Mouse (Mus musculus): ENCODE results near the gene Mbnl2. TPM values are rescaled to one million over a fixed set of nuclear protein-coding genes. Genes with fewer than 3 reads are reported as not detected.
"Not testable (repeated sequence)": the region's sequence is repeated elsewhere in the genome, so short reads cannot be mapped to it uniquely, and the experiment has no call there.

Mbnl2 gene
- polyA plus RNA-seq, 1 experiment from 2014 or later = 129 TPM

DNA sequence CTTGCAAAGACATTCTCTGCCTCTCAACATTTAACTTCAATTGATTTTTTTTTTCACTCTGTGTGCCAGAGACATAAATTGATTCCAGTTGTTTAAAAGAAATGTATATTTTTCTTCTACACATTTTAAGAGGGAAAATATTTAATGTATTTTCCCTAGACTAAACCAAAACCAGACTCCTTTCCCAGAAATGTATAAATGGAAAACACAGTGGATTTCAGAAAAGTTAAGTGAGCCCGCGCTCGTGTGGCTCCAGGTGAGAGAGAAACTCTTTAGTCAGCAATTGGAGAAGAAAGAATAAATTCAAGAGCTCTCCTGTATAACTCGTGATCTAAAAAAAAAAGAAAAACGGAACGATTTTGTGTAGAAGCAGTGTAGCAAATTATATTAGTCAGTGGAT lies 79.1 kb downstream of the Mbnl2 start:
- H3K9ac ChIP-seq (ENCODE audit: low read length) = peak overlapping the region; percentile 30; the same call in 1 of the 2 replicates
- peak overlapping the region; percentile 59 for H3K4me2 ChIP-seq (ENCODE audit: low read length)
- H3K36me3 ChIP-seq (ENCODE audit: control insufficient read depth, insufficient read depth, low read length) = peaks cover 5% of the 10 kb centered on the region; the same call in 1 of the 2 replicates
- H3K27me3 ChIP-seq (ENCODE audit: control insufficient read depth, insufficient read depth, low read length) = no peaks in the 10 kb centered on the region
- no peak for ATAC-seq (ENCODE audit: insufficient number of reproducible peaks, insufficient read depth, low FRiP score, low read depth)
- H3K4me1 ChIP-seq (ENCODE audit: control insufficient read depth in 2 of 2, insufficient read depth in 2 of 2, low read length in 2 of 2) = peaks cover 27 to 55% of the 10 kb centered on the region in 2 experiments
- H3K4me3 ChIP-seq (ENCODE audit: control insufficient read depth in 1 of 2, insufficient read depth in 1 of 2, low read depth in 1 of 2, low read length in 2 of 2) = no peak overlapping the region
- WGBS = 64% methylated on average over 6 of the region's 6 CpGs
- peak overlapping the region; percentile 25 to 94; a peak in 3 of 4 replicates for H3K27ac ChIP-seq (replicated peaks in 1 of 2; ENCODE audit: control insufficient read depth in 1 of 2, insufficient read depth in 1 of 2, low read depth in 2 of 2, low read length in 2 of 2)
- no peaks in the 10 kb centered on the region for H3K9me3 ChIP-seq (ENCODE audit: control insufficient read depth, low read length)

GRCm38 (mm10) chr14:120355040-120355741 lies 79.7 kb downstream of the Mbnl2 start:
- WGBS = 8% methylated on average over 14 of the region's 14 CpGs

GRCm38 (mm10) chr14:120355742-120356440 lies 80.4 kb downstream of the Mbnl2 start:
- H3K36me3 ChIP-seq (ENCODE audit: control insufficient read depth, insufficient read depth, low read length) = peaks cover 5% of the 10 kb centered on the region; the same call in 1 of the 2 replicates
- H3K9me3 ChIP-seq (ENCODE audit: control insufficient read depth, low read length) = no peaks in the 10 kb centered on the region
- ATAC-seq (ENCODE audit: insufficient number of reproducible peaks, insufficient read depth, low FRiP score, low read depth) = no peak
- peak overlapping the region; percentile 92 to 94 for H3K27ac ChIP-seq (replicated peaks in 1 of 2; ENCODE audit: control insufficient read depth in 1 of 2, insufficient read depth in 1 of 2, low read depth in 2 of 2, low read length in 2 of 2)
- no peak overlapping the region for H3K4me3 ChIP-seq (ENCODE audit: control insufficient read depth in 1 of 2, insufficient read depth in 1 of 2, low read depth in 1 of 2, low read length in 2 of 2)
- peak overlapping the region; percentile 59 for H3K4me2 ChIP-seq (ENCODE audit: low read length)
- H3K9ac ChIP-seq (ENCODE audit: low read length) = 0 out of 2 replicates have a peak overlapping the region, but pooled peaks have one; percentile 1
- peaks cover 27 to 52% of the 10 kb centered on the region in 2 experiments for H3K4me1 ChIP-seq (ENCODE audit: control insufficient read depth in 2 of 2, insufficient read depth in 2 of 2, low read length in 2 of 2)
- H3K27me3 ChIP-seq (ENCODE audit: control insufficient read depth, insufficient read depth, low read length) = no peaks in the 10 kb centered on the region
- WGBS = 62% methylated on average over 10 of the region's 10 CpGs

More at GRCm38 (mm10) chr14:120355040-120355741, 79.7 kb downstream of the Mbnl2 start:
- H3K27me3 ChIP-seq (ENCODE audit: control insufficient read depth, insufficient read depth, low read length) = no peaks in the 10 kb centered on the region
- H3K27ac ChIP-seq (replicated peaks in 1 of 2; ENCODE audit: control insufficient read depth in 1 of 2, insufficient read depth in 1 of 2, low read depth in 2 of 2, low read length in 2 of 2) = peak overlapping the region; percentile 92 to 94
- peak overlapping the region; percentile 59 for H3K4me2 ChIP-seq (ENCODE audit: low read length)
- H3K9me3 ChIP-seq (ENCODE audit: control insufficient read depth, low read length) = no peaks in the 10 kb centered on the region
- peak overlapping the region; percentile 68 for H3K9ac ChIP-seq (ENCODE audit: low read length)
- peak overlapping the region in 1 of 2 experiments; percentile 10; a peak in 2 of 4 replicates for H3K4me3 ChIP-seq (ENCODE audit: control insufficient read depth in 1 of 2, insufficient read depth in 1 of 2, low read depth in 1 of 2, low read length in 2 of 2)
- peaks cover 5% of the 10 kb centered on the region; the same call in 1 of the 2 replicates for H3K36me3 ChIP-seq (ENCODE audit: control insufficient read depth, insufficient read depth, low read length)
- peak; percentile 78 for ATAC-seq (ENCODE audit: insufficient number of reproducible peaks, insufficient read depth, low FRiP score, low read depth)
- peaks cover 27 to 52% of the 10 kb centered on the region in 2 experiments for H3K4me1 ChIP-seq (ENCODE audit: control insufficient read depth in 2 of 2, insufficient read depth in 2 of 2, low read length in 2 of 2)

GRCm38 (mm10) chr14:120357321-120358070 lies 82.0 kb downstream of the Mbnl2 start:
- H3K27ac ChIP-seq (replicated peaks in 1 of 2; ENCODE audit: control insufficient read depth in 1 of 2, insufficient read depth in 1 of 2, low read depth in 2 of 2, low read length in 2 of 2) = no peak overlapping the region
- H3K4me1 ChIP-seq (ENCODE audit: control insufficient read depth in 2 of 2, insufficient read depth in 2 of 2, low read length in 2 of 2) = peaks cover 24 to 42% of the 10 kb centered on the region in 2 experiments
- H3K4me3 ChIP-seq (ENCODE audit: control insufficient read depth in 1 of 2, insufficient read depth in 1 of 2, low read depth in 1 of 2, low read length in 2 of 2) = no peak overlapping the region
- H3K27me3 ChIP-seq (ENCODE audit: control insufficient read depth, insufficient read depth, low read length) = no peaks in the 10 kb centered on the region
- WGBS = 95% methylated on average over 18 of the region's 19 CpGs
- no peaks in the 10 kb centered on the region for H3K9me3 ChIP-seq (ENCODE audit: control insufficient read depth, low read length)
- H3K36me3 ChIP-seq (ENCODE audit: control insufficient read depth, insufficient read depth, low read length) = peaks cover 5% of the 10 kb centered on the region; the same call in 1 of the 2 replicates
- no peak overlapping the region for H3K4me2 ChIP-seq (ENCODE audit: low read length)
- no peak overlapping the region for H3K9ac ChIP-seq (ENCODE audit: low read length)
- no peak for ATAC-seq (ENCODE audit: insufficient number of reproducible peaks, insufficient read depth, low FRiP score, low read depth)

- 94% methylated on average over 8 of the region's 8 CpGs for WGBS
- not testable (repeated sequence) for ATAC-seq (ENCODE audit: insufficient number of reproducible peaks, insufficient read depth, low FRiP score, low read depth)
These were observed 84.1 kb downstream of the Mbnl2 start for GRCm38 (mm10) chr14:120359608-120360007.

GRCm38 (mm10) chr14:120361121-120361520 lies 85.7 kb downstream of the Mbnl2 start:
- no peak for ATAC-seq (ENCODE audit: insufficient number of reproducible peaks, insufficient read depth, low FRiP score, low read depth)
- Histone ChIP-seq H3K4me1 (ENCODE audit: control insufficient read depth in 2 of 2, insufficient read depth in 2 of 2, low read length in 2 of 2) (peaks cover 13 to 16% of the 10 kb centered on the region in 2 experiments), H3K27ac (replicated peaks in 1 of 2; ENCODE audit: control insufficient read depth in 1 of 2, insufficient read depth in 1 of 2, low read depth in 2 of 2, low read length in 2 of 2) (no peak overlapping the region), H3K4me2 (ENCODE audit: low read length) (no peak overlapping the region), H3K9me3 (ENCODE audit: control insufficient read depth, low read length) (no peaks in the 10 kb centered on the region), H3K4me3 (ENCODE audit: control insufficient read depth in 1 of 2, insufficient read depth in 1 of 2, low read depth in 1 of 2, low read length in 2 of 2) (no peak overlapping the region), H3K27me3 (ENCODE audit: control insufficient read depth, insufficient read depth, low read length) (no peaks in the 10 kb centered on the region), H3K36me3 (ENCODE audit: control insufficient read depth, insufficient read depth, low read length) (peaks cover 5% of the 10 kb centered on the region; the same call in 1 of the 2 replicates), H3K9ac (ENCODE audit: low read length) (no peak overlapping the region)
- WGBS = 90% methylated on average over 6 of the region's 6 CpGs

More at GRCm38 (mm10) chr14:120359608-120360007, 84.1 kb downstream of the Mbnl2 start:
- not testable (repeated sequence) for H3K4me2 ChIP-seq (ENCODE audit: low read length); H3K36me3 ChIP-seq (ENCODE audit: control insufficient read depth, insufficient read depth, low read length); H3K4me3 ChIP-seq (ENCODE audit: control insufficient read depth in 1 of 2, insufficient read depth in 1 of 2, low read depth in 1 of 2, low read length in 2 of 2); H3K9me3 ChIP-seq (ENCODE audit: control insufficient read depth, low read length); H3K27ac ChIP-seq (replicated peaks in 1 of 2; ENCODE audit: control insufficient read depth in 1 of 2, insufficient read depth in 1 of 2, low read depth in 2 of 2, low read length in 2 of 2); H3K27me3 ChIP-seq (ENCODE audit: control insufficient read depth, insufficient read depth, low read length); H3K9ac ChIP-seq (ENCODE audit: low read length)
- H3K4me1 ChIP-seq (ENCODE audit: control insufficient read depth in 2 of 2, insufficient read depth in 2 of 2, low read length in 2 of 2) = peaks cover 21 to 28% of the 10 kb centered on the region in 2 experiments

DNA sequence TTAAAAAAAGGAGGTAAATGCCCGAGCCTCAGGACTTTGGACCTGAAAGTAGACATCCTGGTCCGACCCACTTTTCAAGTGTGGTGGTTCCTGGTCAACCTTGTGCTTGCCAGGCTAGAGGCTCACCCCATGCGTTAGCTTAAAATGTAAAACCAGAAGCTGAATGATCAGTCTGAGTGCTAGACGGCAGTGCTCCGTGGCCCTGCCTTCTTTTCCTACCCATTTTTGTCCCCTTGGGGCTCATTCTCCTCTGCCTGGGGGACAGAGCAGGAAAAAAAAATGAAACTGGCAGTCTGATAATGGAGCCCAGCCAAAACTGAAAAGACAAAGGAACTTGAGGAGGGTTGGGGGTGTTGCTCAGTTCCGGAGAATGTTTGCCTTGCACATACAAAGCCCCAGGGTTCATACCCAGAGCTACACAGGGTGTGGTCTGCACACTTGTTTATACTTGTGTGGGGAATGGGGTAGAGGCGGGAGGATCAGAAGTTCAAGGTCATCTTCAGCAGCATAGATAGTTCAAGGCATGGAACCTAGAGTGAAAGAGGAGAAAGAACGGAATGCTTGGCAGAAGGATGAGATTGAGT lies 87.0 kb downstream of the Mbnl2 start:
- Histone ChIP-seq H3K4me3 (ENCODE audit: control insufficient read depth in 1 of 2, insufficient read depth in 1 of 2, low read depth in 1 of 2, low read length in 2 of 2) (no peak overlapping the region), H3K9me3 (ENCODE audit: control insufficient read depth, low read length) (no peaks in the 10 kb centered on the region), H3K27me3 (ENCODE audit: control insufficient read depth, insufficient read depth, low read length) (no peaks in the 10 kb centered on the region), H3K4me2 (ENCODE audit: low read length) (no peak overlapping the region), H3K4me1 (ENCODE audit: control insufficient read depth in 2 of 2, insufficient read depth in 2 of 2, low read length in 2 of 2) (peaks cover 15 to 17% of the 10 kb centered on the region in 2 experiments), H3K27ac (replicated peaks in 1 of 2; ENCODE audit: control insufficient read depth in 1 of 2, insufficient read depth in 1 of 2, low read depth in 2 of 2, low read length in 2 of 2) (peak overlapping the region; percentile 43 to 66; a peak in 3 of 4 replicates), H3K36me3 (ENCODE audit: control insufficient read depth, insufficient read depth, low read length) (peaks cover 5% of the 10 kb centered on the region; the same call in 1 of the 2 replicates), H3K9ac (ENCODE audit: low read length) (no peak overlapping the region)
- peak; percentile 65; the same call in 1 of the 2 replicates for ATAC-seq (ENCODE audit: insufficient number of reproducible peaks, insufficient read depth, low FRiP score, low read depth)
- 60% methylated on average over 8 of the region's 8 CpGs for WGBS

All from heart, embryonic 14.5 days (tissue).